ENCODE assay signal across 19 mouse cellular contexts in the genomic region with DNA sequence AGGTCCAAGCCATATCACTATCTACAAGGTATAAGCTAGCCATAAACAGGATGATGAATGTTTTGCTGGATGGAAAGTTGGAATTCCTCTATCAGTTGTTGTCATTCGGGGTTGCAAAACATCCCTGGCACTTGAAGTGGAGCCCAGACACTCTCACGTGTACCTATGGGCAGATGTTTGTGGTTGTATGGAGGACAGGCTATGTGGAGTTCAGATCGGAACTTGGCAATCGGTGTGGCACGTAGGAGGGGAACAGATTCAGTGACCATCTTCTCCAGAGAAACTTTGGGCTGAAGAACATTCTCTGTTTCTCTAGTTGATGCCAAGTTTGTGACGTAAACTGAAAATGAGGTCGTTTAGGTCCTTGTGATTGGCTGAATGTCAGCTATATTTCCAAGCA.
"Had no signal": no experiment of that assay in that cellular context is flagged by ENCODE, and none has a peak within 500 bp of the region (broad histone marks: within the 10 kb centered on the region; RNA-seq: fewer than 3 reads in every experiment).

No protein-coding gene starts in this region.

- H3K9me3 ChIP-seq: midbrain, embryonic 10.5 days; neural tube, embryonic 13.5 days; neural tube, embryonic 15.5 days had no signal

- H3K27me3 ChIP-seq: midbrain, embryonic 12.5 days; neural tube, embryonic 13.5 days; neural tube, embryonic 15.5 days had no signal

- H3K4me1 ChIP-seq: midbrain, embryonic 10.5 days; midbrain, embryonic 12.5 days had no signal

- H3K4me3 ChIP-seq: midbrain, embryonic 10.5 days; midbrain, embryonic 12.5 days; myocyte; neural tube, embryonic 13.5 days; neural tube, embryonic 15.5 days had no signal

- H3K4me2 ChIP-seq: lung, embryonic 14.5 days; midbrain, embryonic 12.5 days; neural tube, embryonic 13.5 days; neural tube, embryonic 15.5 days had no signal

- H3K27ac ChIP-seq: midbrain, embryonic 10.5 days; midbrain, embryonic 12.5 days; neural tube, embryonic 13.5 days; neural tube, embryonic 15.5 days had no signal

- H3K36me3 ChIP-seq: midbrain, embryonic 10.5 days; midbrain, embryonic 12.5 days had no signal

- ATAC-seq: midbrain, embryonic 16.5 days had no signal

- H3K9ac ChIP-seq: lung, embryonic 14.5 days; midbrain, embryonic 12.5 days; neural tube, embryonic 13.5 days; neural tube, embryonic 15.5 days had no signal

- DNase-seq: lung, adult 18-20 months; lung, embryonic 14.5 days; lung, postnatal 10 days; lung, postnatal 4 days; midbrain, embryonic 14.5 days; retina, postnatal 1 day; right cerebral cortex, adult 18-20 months; right cerebral cortex, postnatal 25 days; right cerebral cortex, postnatal 4 days; spleen, adult 18-20 months; thymus, adult 18-20 months; thymus, postnatal 14 days; thymus, postnatal 36 days had no signal
